Mouse (Mus musculus): ENCODE measurements around the gene Gm9913. TPM values are rescaled to one million over a fixed set of nuclear protein-coding genes. Genes with fewer than 3 reads are reported as not detected.
A peak's percentile ranks its signal among the peaks of the same experiment; 100 is the strongest.

Gm9913 gene
- polyA plus RNA-seq, 1 experiment from 2014 or later, result 0.25 TPM

- no peak for ATAC-seq (ENCODE audit: low FRiP score, low read depth)
- no peak overlapping the region for H3K27ac ChIP-seq
- H3K4me3 ChIP-seq, result no peak overlapping the region
- WGBS, result 73% methylated on average over 5 of the region's 5 CpGs
- peaks cover 16% of the 10 kb centered on the region for H3K36me3 ChIP-seq
- H3K9ac ChIP-seq, result no peak overlapping the region
- H3K27me3 ChIP-seq, result 0 out of 2 replicates have a peak, but pooled peaks cover 5% of the 10 kb centered on the region
- peaks cover 27% of the 10 kb centered on the region for H3K4me1 ChIP-seq
- H3K9me3 ChIP-seq, result no peaks in the 10 kb centered on the region
- H3K4me2 ChIP-seq (replicated peaks), result no peak overlapping the region
These were observed 24.8 kb upstream of the Gm9913 start for GRCm38 (mm10) chr2:125480057-125480456.

- H3K36me3 ChIP-seq, result peaks cover 9% of the 10 kb centered on the region
- 0 out of 2 replicates have a peak, but pooled peaks cover 5% of the 10 kb centered on the region for H3K27me3 ChIP-seq
- WGBS, result 87% methylated on average over 4 of the region's 4 CpGs
- no peak overlapping the region for H3K27ac ChIP-seq
- peaks cover 27% of the 10 kb centered on the region for H3K4me1 ChIP-seq
- H3K4me2 ChIP-seq (replicated peaks), result no peak overlapping the region
- ATAC-seq (ENCODE audit: low FRiP score, low read depth), result no peak
- H3K9ac ChIP-seq, result no peak overlapping the region
- no peak overlapping the region for H3K4me3 ChIP-seq
- H3K9me3 ChIP-seq, result no peaks in the 10 kb centered on the region
These were observed 23.8 kb upstream of the Gm9913 start for GRCm38 (mm10) chr2:125481116-125481515.

GRCm38 (mm10) chr2:125481531-125482317 lies 23.2 kb upstream of the Gm9913 start:
- H3K4me2 ChIP-seq (replicated peaks), result no peak overlapping the region
- peaks cover 7% of the 10 kb centered on the region; the same call in 1 of the 2 replicates for H3K27me3 ChIP-seq
- no peak for ATAC-seq (ENCODE audit: low FRiP score, low read depth)
- peaks cover 3% of the 10 kb centered on the region; the same call in 1 of the 2 replicates for H3K36me3 ChIP-seq
- no peak overlapping the region for H3K4me3 ChIP-seq
- H3K9ac ChIP-seq, result no peak overlapping the region
- H3K9me3 ChIP-seq, result no peaks in the 10 kb centered on the region
- whole genome bisulfite sequencing, result 78% methylated on average over 9 of the region's 9 CpGs
- peaks cover 27% of the 10 kb centered on the region for H3K4me1 ChIP-seq
- H3K27ac ChIP-seq, result no peak overlapping the region

- no peak overlapping the region for H3K4me3 ChIP-seq
- ATAC-seq (ENCODE audit: low FRiP score, low read depth), result no peak
These were observed 20.7 kb upstream of the Gm9913 start for GRCm38 (mm10) chr2:125484164-125484563.

GRCm38 (mm10) chr2:125484910-125485309 lies 20.0 kb upstream of the Gm9913 start:
- H3K27ac ChIP-seq, result no peak overlapping the region
- no peak overlapping the region for H3K9ac ChIP-seq
- no peak for ATAC-seq (ENCODE audit: low FRiP score, low read depth)
- H3K4me2 ChIP-seq (replicated peaks), result no peak overlapping the region
- H3K9me3 ChIP-seq, result no peaks in the 10 kb centered on the region
- no peaks in the 10 kb centered on the region for H3K36me3 ChIP-seq
- H3K27me3 ChIP-seq, result peaks cover 23% of the 10 kb centered on the region
- 79% methylated on average over 9 of the region's 9 CpGs for WGBS
- H3K4me3 ChIP-seq, result no peak overlapping the region
- peaks cover 33% of the 10 kb centered on the region for H3K4me1 ChIP-seq

More at GRCm38 (mm10) chr2:125484164-125484563, 20.7 kb upstream of the Gm9913 start:
- H3K36me3 ChIP-seq, result no peaks in the 10 kb centered on the region
- H3K9ac ChIP-seq, result no peak overlapping the region
- peaks cover 36% of the 10 kb centered on the region for H3K4me1 ChIP-seq
- peaks cover 16% of the 10 kb centered on the region for H3K27me3 ChIP-seq
- H3K9me3 ChIP-seq, result no peaks in the 10 kb centered on the region
- no peak overlapping the region for H3K4me2 ChIP-seq (replicated peaks)
- H3K27ac ChIP-seq, result no peak overlapping the region

GRCm38 (mm10) chr2:125489979-125490378 lies 14.9 kb upstream of the Gm9913 start:
- H3K27ac ChIP-seq, result no peak overlapping the region
- H3K4me2 ChIP-seq (replicated peaks), result no peak overlapping the region
- 86% methylated on average over 1 of the region's 1 CpGs for WGBS
- no peak overlapping the region for H3K9ac ChIP-seq
- H3K36me3 ChIP-seq, result peaks cover 2% of the 10 kb centered on the region; the same call in 1 of the 2 replicates
- H3K27me3 ChIP-seq, result peaks cover 48% of the 10 kb centered on the region
- H3K4me3 ChIP-seq, result no peak overlapping the region
- peaks cover 21% of the 10 kb centered on the region for H3K4me1 ChIP-seq
- no peak for ATAC-seq (ENCODE audit: low FRiP score, low read depth)
- H3K9me3 ChIP-seq, result no peaks in the 10 kb centered on the region

- WGBS, result 23% methylated on average over 15 of the region's 15 CpGs
- ATAC-seq (ENCODE audit: low FRiP score, low read depth), result peak; percentile 88
- Histone ChIP-seq H3K9ac (no peak overlapping the region), H3K4me1 (peaks cover 18% of the 10 kb centered on the region), H3K4me2 (replicated peaks) (peak overlapping the region; percentile 38), H3K4me3 (no peak overlapping the region), H3K36me3 (peaks cover 14% of the 10 kb centered on the region; the same call in 1 of the 2 replicates), H3K27ac (no peak overlapping the region), H3K9me3 (no peaks in the 10 kb centered on the region), H3K27me3 (peaks cover 61% of the 10 kb centered on the region)
These were observed 12.6 kb upstream of the Gm9913 start for GRCm38 (mm10) chr2:125492050-125492900.

GRCm38 (mm10) chr2:125494291-125494690 lies 10.6 kb upstream of the Gm9913 start:
- H3K4me1 ChIP-seq, result peaks cover 12% of the 10 kb centered on the region
- peaks cover 64% of the 10 kb centered on the region for H3K27me3 ChIP-seq
- H3K4me2 ChIP-seq (replicated peaks), result no peak overlapping the region
- no peaks in the 10 kb centered on the region for H3K9me3 ChIP-seq
- H3K9ac ChIP-seq, result no peak overlapping the region
- peaks cover 23% of the 10 kb centered on the region; the same call in 1 of the 2 replicates for H3K36me3 ChIP-seq
- 89% methylated on average over 2 of the region's 2 CpGs for WGBS
- no peak overlapping the region for H3K4me3 ChIP-seq
- ATAC-seq (ENCODE audit: low FRiP score, low read depth), result no peak
- H3K27ac ChIP-seq, result no peak overlapping the region

GRCm38 (mm10) chr2:125494831-125495812 lies 9.8 kb upstream of the Gm9913 start:
- H3K27ac ChIP-seq, result no peak overlapping the region
- H3K4me3 ChIP-seq, result no peak overlapping the region
- peaks cover 23% of the 10 kb centered on the region; the same call in 1 of the 2 replicates for H3K36me3 ChIP-seq
- H3K9ac ChIP-seq, result no peak overlapping the region
- no peak overlapping the region for H3K4me2 ChIP-seq (replicated peaks)
- H3K9me3 ChIP-seq, result no peaks in the 10 kb centered on the region
- ATAC-seq (ENCODE audit: low FRiP score, low read depth), result no peak
- 83% methylated on average over 20 of the region's 20 CpGs for WGBS
- H3K4me1 ChIP-seq, result peaks cover 12% of the 10 kb centered on the region
- H3K27me3 ChIP-seq, result peaks cover 56% of the 10 kb centered on the region

GRCm38 (mm10) chr2:125496696-125497095 lies 8.2 kb upstream of the Gm9913 start:
- Histone ChIP-seq H3K4me1 (peaks cover 12% of the 10 kb centered on the region), H3K9me3 (no peaks in the 10 kb centered on the region), H3K36me3 (peaks cover 27% of the 10 kb centered on the region; the same call in 1 of the 2 replicates), H3K4me2 (replicated peaks) (no peak overlapping the region), H3K9ac (no peak overlapping the region), H3K27me3 (peaks cover 46% of the 10 kb centered on the region), H3K27ac (no peak overlapping the region), H3K4me3 (no peak overlapping the region)
- no peak for ATAC-seq (ENCODE audit: low FRiP score, low read depth)
- 91% methylated on average over 5 of the region's 5 CpGs for WGBS

GRCm38 (mm10) chr2:125498216-125498615 lies 6.7 kb upstream of the Gm9913 start:
- H3K4me3 ChIP-seq, result no peak overlapping the region
- no peaks in the 10 kb centered on the region for H3K9me3 ChIP-seq
- peaks cover 38% of the 10 kb centered on the region; the same call in 1 of the 2 replicates for H3K36me3 ChIP-seq
- no peak overlapping the region for H3K4me2 ChIP-seq (replicated peaks)
- WGBS, result 93% methylated on average over 7 of the region's 7 CpGs
- no peaks in the 10 kb centered on the region for H3K4me1 ChIP-seq
- H3K27me3 ChIP-seq, result peaks cover 48% of the 10 kb centered on the region
- H3K27ac ChIP-seq, result no peak overlapping the region
- H3K9ac ChIP-seq, result no peak overlapping the region
- ATAC-seq (ENCODE audit: low FRiP score, low read depth), result no peak
